Mouse (Mus musculus) heart, embryonic 13.5 days (tissue): Measurements from ENCODE around the gene Guca1b. TPM values are rescaled to one million over a fixed set of nuclear protein-coding genes. Genes with fewer than 3 reads are reported as not detected.
"Not testable (repeated sequence)": the region's sequence is repeated elsewhere in the genome, so short reads cannot be mapped to it uniquely, and the experiment has no call there.

ENCODE experiments used
- ATAC-seq: fragments of 200-750 bp; cut with Nextera tagmentation; 2 replicates; pipeline ENCODE4 v1.8.0; 2017; ENCODE audit warnings: moderate TSS enrichment; ENCODE audit not compliant: insufficient number of reproducible peaks, low FRiP score, low TSS enrichment; ENCODE audit errors: extremely low read depth
- H3K27ac ChIP-seq: fragments of 300-500 bp; sonication (generic); replicated peaks from 2 replicates; pipeline ENCODE4 v1.5.1; 2015; ENCODE audit warnings: moderate library complexity, mild to moderate bottlenecking, inconsistent platforms
- H3K27me3 ChIP-seq: fragments of 300-500 bp; sonication (generic); replicated peaks from 2 replicates; pipeline ENCODE4 v1.6.1; 2015; ENCODE audit warnings: mild to moderate bottlenecking, inconsistent platforms
- H3K36me3 ChIP-seq: fragments of 300-500 bp; sonication (generic); 2 replicates; pipeline ENCODE4 v1.6.1; 2015; ENCODE audit warnings: mild to moderate bottlenecking, inconsistent platforms
- H3K4me1 ChIP-seq: fragments of 300-500 bp; sonication (generic); 2 replicates; pipeline ENCODE4 v1.6.1; 2015; ENCODE audit warnings: inconsistent platforms
- H3K4me2 ChIP-seq: fragments of 300-500 bp; sonication (generic); 2 replicates; pipeline ENCODE4 v1.6.1; 2015; ENCODE audit warnings: inconsistent platforms, mild to moderate bottlenecking, moderate library complexity
- H3K4me3 ChIP-seq: fragments of 300-500 bp; sonication (generic); 2 replicates; pipeline ENCODE4 v1.5.1; 2015; ENCODE audit warnings: moderate library complexity, mild to moderate bottlenecking, inconsistent platforms
- H3K9ac ChIP-seq: fragments of 300-500 bp; sonication (generic); 2 replicates; pipeline ENCODE4 v1.6.1; 2015; ENCODE audit warnings: inconsistent platforms, mild to moderate bottlenecking, moderate library complexity
- H3K9me3 ChIP-seq: fragments of 300-500 bp; sonication (generic); 2 replicates; pipeline ENCODE4 v1.6.1; 2016; ENCODE audit warnings: inconsistent platforms
- WGBS: fragments of 180-500 bp; shearing (Covaris S2); methylation state at CpG from one replicate; pipeline ENCODE4 v1.1.7; 2015; ENCODE audit warnings: mixed read lengths; 5-methylcytosine and 5-hydroxymethylcytosine counted together
- polyA plus RNA-seq: library from polyadenylated mRNA; unstranded; fragments of >200 nt; fragmentation: Nextera tagmentation; extraction: Ambion mirVana; gene quantifications from 2 replicates; pipeline ENCODE4 v1.2.1, GENCODE M21; 2015

Gene Guca1b
- polyA plus RNA-seq, 1 experiment from 2014 or later, result 1.4 TPM

DNA sequence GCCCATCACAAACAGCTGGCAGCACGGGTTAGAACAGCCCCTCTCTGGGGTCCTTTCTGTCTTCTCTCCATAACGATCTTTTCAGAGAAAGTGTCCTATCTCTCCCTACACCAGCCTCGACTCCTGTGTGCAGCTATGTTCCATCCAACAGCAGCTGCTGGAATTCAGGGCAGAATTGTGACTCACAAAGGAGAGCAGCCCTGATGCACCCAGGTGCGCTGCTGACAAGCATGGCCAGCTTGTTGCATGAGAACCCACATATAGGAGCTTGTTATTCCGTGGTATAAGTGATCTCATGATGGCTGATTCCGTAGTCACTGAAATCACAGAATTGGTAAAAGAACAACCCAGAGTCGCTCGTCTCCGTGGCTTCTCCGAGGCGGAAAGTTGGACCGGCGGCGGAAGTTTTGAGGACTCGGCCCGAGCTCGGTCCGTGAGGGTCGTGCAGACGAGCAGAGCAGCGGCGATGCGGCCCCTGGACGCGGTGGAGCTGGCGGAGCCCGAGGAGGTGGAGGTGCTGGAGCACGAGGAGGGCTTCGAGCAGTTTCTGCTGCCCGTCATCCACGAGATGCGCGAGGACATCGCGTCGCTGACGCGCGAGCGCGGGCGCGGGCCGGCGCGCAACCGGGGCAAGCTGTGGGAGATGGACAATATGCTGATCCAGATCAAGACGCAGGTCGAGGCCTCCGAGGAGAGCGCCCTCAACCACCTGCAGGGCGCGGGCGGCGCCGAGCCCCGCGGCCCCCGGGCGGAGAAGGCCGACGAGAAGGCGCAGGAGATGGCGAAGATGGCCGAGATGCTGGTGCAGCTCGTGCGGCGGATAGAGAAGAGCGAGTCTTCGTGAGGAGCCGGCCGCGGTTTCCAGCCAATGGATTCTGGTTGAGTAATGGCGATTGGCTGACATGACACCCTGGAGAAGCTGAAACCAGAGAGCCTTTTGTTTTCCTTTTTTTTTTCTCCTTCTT lies 25.0 kb downstream of the Guca1b start:
- Histone ChIP-seq H3K4me2 (peak overlapping the region; percentile 72), H3K27me3 (peaks cover 85% of the 10 kb centered on the region), H3K4me3 (peak overlapping the region; percentile 50), H3K9ac (0 out of 2 replicates have a peak overlapping the region, but pooled peaks have one; percentile 56)
- not testable (repeated sequence) for H3K27ac ChIP-seq, ATAC-seq, H3K4me1 ChIP-seq, H3K36me3 ChIP-seq, H3K9me3 ChIP-seq
- WGBS, result 4% methylated on average over 74 of the region's 74 CpGs

DNA sequence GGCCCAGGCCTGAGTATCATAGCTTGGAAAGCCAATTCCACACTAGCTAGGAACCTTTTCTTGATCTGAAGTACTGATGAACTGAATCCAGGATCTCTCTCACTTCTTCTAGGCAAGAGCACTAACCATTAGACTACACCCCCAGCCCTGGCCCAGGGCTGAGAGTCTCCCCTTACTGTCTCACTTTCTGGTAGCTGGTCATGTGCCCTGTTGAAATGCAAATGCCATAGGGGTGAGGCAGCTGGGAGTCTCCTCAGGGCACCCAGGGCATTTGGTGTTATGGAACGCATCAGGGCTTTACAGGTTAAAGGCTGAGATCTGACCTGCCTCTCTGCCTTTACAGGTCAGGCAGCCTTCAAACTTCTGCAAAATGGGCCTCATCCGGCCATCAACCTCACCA lies 35.0 kb downstream of the Guca1b start:
- Histone ChIP-seq H3K9me3 (no peaks in the 10 kb centered on the region; the same call in 1 of the 2 replicates), H3K9ac (no peak overlapping the region), H3K36me3 (no peaks in the 10 kb centered on the region), H3K27me3 (peaks cover 10% of the 10 kb centered on the region; the same call in 1 of the 2 replicates), H3K27ac (no peak overlapping the region), H3K4me2 (no peak overlapping the region), H3K4me1 (0 out of 2 replicates have a peak, but pooled peaks cover 6% of the 10 kb centered on the region), H3K4me3 (no peak overlapping the region)
- WGBS, result 67% methylated on average over 2 of the region's 2 CpGs
- no peak for ATAC-seq

DNA sequence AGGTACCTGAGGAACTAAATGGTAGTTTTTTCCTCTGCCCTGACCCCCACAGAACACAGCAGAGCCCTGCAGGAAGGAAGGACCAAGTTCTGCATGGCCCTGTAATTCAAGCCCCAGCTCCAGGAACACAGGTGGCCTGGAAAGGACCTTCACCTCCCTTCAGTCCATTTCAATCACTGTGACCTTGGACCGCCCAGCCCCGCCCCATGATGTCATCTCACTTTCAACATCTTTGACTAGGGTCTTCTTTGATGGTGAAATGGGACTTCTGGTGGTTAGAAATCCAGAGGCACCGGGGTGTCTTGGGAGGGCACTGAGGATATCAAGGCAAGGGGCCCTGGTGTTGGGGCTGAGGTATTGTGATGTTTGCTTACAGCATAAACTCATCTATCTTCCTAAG lies 36.4 kb downstream of the Guca1b start:
- Histone ChIP-seq H3K9me3 (no peaks in the 10 kb centered on the region), H3K27me3 (no peaks in the 10 kb centered on the region), H3K27ac (no peak overlapping the region), H3K4me1 (0 out of 2 replicates have a peak, but pooled peaks cover 6% of the 10 kb centered on the region), H3K4me3 (no peak overlapping the region), H3K9ac (no peak overlapping the region), H3K36me3 (no peaks in the 10 kb centered on the region), H3K4me2 (no peak overlapping the region)
- WGBS, result 83% methylated on average over 3 of the region's 3 CpGs
- ATAC-seq, result no peak

DNA sequence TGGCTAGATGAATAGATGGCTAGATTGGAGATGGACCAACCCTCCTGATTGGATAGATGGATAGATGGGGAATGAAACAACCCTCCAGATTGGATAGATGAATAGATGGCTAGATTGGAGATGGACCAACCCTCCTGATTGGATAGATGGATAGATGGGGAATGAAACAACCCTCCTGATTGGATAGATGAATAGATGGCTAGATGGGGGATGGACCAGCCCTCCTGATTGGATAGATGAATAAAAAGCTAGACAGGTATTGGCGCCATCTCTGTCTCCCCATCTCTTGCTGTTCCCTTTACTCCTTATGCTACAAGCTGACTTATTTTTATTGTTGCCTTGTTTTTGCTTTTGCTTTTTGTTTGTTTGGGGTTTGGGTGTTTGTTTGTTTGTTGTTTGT lies 37.4 kb downstream of the Guca1b start:
- not testable (repeated sequence) for H3K36me3 ChIP-seq, H3K27me3 ChIP-seq, H3K9me3 ChIP-seq, H3K9ac ChIP-seq, H3K4me3 ChIP-seq, H3K4me1 ChIP-seq, H3K4me2 ChIP-seq, H3K27ac ChIP-seq, ATAC-seq
- 83% methylated on average over 1 of the region's 1 CpGs for WGBS

DNA sequence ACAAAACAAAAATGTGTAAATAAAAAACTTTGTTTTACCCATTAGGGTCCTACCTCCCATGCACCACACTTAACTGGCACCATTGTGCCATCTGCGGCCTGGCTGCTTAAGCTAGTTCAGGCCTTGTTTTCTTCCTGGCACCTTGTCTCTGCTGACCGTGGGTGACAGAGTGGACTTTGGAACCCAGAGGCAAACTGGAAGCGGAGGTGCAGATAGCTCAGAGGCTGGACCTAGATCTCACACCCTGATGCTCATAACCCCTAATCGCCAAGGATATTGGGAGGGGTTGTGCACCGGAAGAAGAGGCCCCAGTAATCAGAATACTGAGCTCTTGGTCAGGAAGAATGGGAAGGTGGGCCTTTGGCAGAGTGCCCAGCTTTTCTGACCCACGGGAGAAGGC lies 39.0 kb downstream of the Guca1b start:
- ATAC-seq, result no peak
- no peaks in the 10 kb centered on the region for H3K9me3 ChIP-seq
- no peak overlapping the region for H3K9ac ChIP-seq
- peaks cover 12% of the 10 kb centered on the region; the same call in 1 of the 2 replicates for H3K4me1 ChIP-seq
- no peak overlapping the region for H3K4me2 ChIP-seq
- no peaks in the 10 kb centered on the region for H3K36me3 ChIP-seq
- H3K27ac ChIP-seq, result no peak overlapping the region
- no peaks in the 10 kb centered on the region for H3K27me3 ChIP-seq
- WGBS, result 60% methylated on average over 6 of the region's 6 CpGs
- H3K4me3 ChIP-seq, result no peak overlapping the region

DNA sequence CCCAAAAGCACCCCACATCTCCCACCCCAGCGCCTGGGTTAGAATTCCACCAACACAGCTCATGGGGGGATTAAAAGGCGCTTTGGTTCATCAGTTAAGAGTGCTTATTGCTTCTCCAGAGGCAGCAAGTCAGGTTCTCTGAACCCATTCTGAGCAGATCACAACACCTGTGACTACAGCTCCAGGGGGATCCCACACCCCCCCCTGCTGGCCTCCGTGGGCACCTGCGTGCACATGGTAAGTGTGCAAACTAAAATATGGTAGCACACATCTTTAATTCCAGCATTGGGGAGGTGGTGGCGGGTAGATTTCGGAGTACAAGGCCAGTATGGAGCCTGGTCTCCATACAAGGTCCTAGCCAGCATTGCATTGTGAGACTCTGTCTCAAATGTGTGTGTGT lies 42.1 kb downstream of the Guca1b start:
- Histone ChIP-seq H3K4me1 (peaks cover 12% of the 10 kb centered on the region; the same call in 1 of the 2 replicates), H3K4me3 (no peak overlapping the region), H3K4me2 (no peak overlapping the region), H3K9ac (no peak overlapping the region), H3K27ac (no peak overlapping the region), H3K27me3 (no peaks in the 10 kb centered on the region; the same call in 1 of the 2 replicates), H3K36me3 (no peaks in the 10 kb centered on the region), H3K9me3 (no peaks in the 10 kb centered on the region)
- no peak for ATAC-seq
- WGBS, result 71% methylated on average over 6 of the region's 6 CpGs

DNA sequence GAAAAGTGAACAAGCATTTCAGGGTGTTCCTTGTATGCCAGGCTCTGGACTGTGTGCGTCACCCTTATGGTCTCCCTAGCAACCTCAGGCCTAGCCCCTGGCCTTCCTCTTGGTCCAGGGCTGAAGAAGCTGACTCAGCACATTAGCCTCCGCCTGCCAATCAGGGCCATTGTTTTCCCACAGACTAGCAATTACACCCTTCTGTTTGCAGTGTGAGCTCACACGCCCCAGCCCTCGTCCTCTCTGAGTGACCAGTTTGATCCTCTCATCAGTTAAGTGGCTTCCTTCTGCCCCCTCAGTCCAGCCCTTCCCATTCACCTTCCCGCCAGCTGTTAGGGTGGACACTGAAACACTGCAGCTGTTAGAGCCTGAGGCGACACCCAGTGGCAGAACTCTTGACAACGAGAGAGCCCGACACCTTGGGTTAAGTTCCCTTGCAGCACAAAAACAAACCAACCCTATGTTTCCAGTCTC lies 43.7 kb downstream of the Guca1b start:
- Histone ChIP-seq H3K9ac (no peak overlapping the region), H3K9me3 (no peaks in the 10 kb centered on the region), H3K27ac (no peak overlapping the region), H3K36me3 (no peaks in the 10 kb centered on the region), H3K4me3 (no peak overlapping the region), H3K4me1 (peaks cover 17% of the 10 kb centered on the region; the same call in 1 of the 2 replicates), H3K4me2 (peak overlapping the region; percentile 45), H3K27me3 (no peaks in the 10 kb centered on the region; the same call in 1 of the 2 replicates)
- WGBS, result 8% methylated on average over 8 of the region's 8 CpGs
- no peak for ATAC-seq

DNA sequence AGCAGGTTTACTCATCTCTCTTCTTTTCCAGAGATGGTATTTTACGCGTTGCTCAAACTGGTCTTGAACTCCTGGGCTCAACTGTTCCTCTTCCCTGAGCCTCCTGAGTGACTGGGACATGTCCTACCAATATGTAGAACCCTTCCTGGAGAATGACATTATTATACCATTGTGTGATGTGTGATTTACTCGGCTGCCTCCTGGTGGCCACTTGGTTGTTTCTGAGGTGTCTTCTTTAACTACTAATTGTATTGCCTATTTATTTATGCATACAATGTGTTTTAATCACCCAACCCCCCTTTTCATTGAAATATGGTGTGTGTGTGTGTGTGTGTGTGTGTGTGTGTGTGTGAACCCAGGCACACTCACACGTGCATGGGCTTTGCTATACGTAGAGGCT lies 45.6 kb downstream of the Guca1b start:
- no peak for ATAC-seq
- Histone ChIP-seq H3K36me3 (no peaks in the 10 kb centered on the region), H3K27me3 (no peaks in the 10 kb centered on the region; the same call in 1 of the 2 replicates), H3K4me2 (no peak overlapping the region), H3K4me3 (no peak overlapping the region), H3K4me1 (peaks cover 10% of the 10 kb centered on the region; the same call in 1 of the 2 replicates), H3K27ac (no peak overlapping the region), H3K9ac (no peak overlapping the region), H3K9me3 (no peaks in the 10 kb centered on the region)
- 63% methylated on average over 5 of the region's 5 CpGs for WGBS

DNA sequence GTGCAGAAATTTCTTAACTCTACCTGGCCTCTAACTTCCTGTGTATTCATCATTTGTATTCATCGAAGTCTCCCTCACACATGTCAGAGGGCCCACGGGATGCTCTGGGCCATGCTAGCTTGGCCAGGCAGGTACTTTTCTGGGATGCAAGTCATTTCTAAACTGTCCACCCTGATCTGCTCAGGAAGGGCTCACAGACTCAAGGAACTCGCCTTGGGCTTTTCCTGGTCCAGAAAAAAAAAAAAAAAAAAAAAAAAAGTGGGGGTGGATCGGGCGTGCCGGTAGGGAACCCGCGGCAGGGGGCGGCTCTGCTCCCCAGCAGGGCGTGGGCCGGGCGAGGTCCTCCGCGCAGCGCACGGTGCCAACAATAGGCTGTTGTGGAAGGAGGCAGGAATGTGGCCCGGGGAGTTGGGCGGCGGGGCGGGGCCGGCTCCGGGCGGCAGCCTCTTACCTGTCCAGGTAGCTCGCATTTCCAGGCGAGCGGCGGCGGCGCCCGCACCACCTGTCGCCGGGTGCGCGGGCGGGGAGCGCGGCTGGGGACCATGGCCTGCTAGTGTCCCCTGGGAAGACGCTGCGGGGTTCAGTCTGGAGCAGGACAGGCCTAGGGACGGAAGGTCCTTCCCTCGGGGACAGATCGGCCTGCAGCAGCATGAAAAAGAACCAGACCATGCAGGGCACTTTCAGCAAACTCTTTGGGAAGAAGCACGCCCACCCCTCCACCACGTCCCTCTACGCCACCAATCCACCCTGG lies 51.1 kb downstream of the Guca1b start, which contains the start of gene AI661453:
AI661453 (plus strand) TSS at position 460 of the 751 bp plus-strand sequence.
- H3K36me3 ChIP-seq, result no peaks in the 10 kb centered on the region
- H3K4me1 ChIP-seq, result peaks cover 55% of the 10 kb centered on the region
- ATAC-seq, result peak; percentile 26; the same call in 1 of the 2 replicates
- H3K9ac ChIP-seq, result peak within 1 kb of the TSS; percentile 87
- 1% methylated on average over 45 of the region's 45 CpGs for WGBS
- peak within 1 kb of the TSS; percentile 99 for H3K4me2 ChIP-seq
- no peaks in the 10 kb centered on the region for H3K9me3 ChIP-seq
- H3K4me3 ChIP-seq, result peak within 1 kb of the TSS; percentile 67
- 0 out of 2 replicates have a peak within 1 kb of the TSS, but pooled peaks have one; percentile 21 for H3K27ac ChIP-seq
- peaks cover 19% of the 10 kb centered on the region for H3K27me3 ChIP-seq

DNA sequence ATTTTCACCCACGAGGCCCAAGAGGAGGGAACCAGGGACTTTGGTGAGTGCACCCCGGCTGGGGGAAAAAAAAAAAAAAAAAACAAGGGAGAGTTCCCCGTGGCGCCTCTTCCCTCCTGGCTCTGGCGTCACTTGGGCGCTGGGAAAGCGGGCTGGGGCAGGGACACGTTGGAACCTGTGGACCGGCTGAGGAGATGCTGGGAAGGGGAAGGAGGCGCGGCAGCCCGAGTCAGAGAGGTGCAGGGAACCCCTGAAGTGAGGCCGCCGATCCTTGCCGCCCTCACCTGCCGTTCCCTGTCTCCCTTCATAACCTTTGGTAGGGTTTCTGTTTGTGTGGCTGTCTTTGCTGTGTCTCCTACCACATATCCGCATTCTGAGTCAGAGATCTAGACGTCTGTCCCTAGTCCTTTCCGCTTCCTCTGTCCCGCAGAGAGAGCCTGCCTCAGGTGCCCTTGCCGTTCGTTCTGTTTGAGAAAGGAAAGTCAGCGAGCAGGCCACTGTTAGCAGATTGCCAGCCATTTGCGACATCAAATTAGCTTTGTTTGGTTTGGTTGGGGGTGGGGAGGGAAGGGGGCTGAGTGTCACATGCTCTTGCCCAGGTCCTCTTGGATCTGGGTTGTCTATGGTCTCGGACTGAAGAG lies 51.8 kb downstream of the Guca1b start, which contains the start of gene 1700001C19Rik:
1700001C19Rik (minus strand) TSS at position 470 of the 641 bp plus-strand sequence.
- H3K4me2 ChIP-seq, result peak within 1 kb of the TSS; percentile 99
- no peaks in the 10 kb centered on the region for H3K9me3 ChIP-seq
- peak within 1 kb of the TSS; percentile 87 for H3K9ac ChIP-seq
- no peak for ATAC-seq
- 0 out of 2 replicates have a peak within 1 kb of the TSS, but pooled peaks have one; percentile 21 for H3K27ac ChIP-seq
- peak within 1 kb of the TSS; percentile 67 for H3K4me3 ChIP-seq
- H3K4me1 ChIP-seq, result peaks cover 62% of the 10 kb centered on the region
- peaks cover 19% of the 10 kb centered on the region for H3K27me3 ChIP-seq
- 5% methylated on average over 24 of the region's 25 CpGs for WGBS
- H3K36me3 ChIP-seq, result no peaks in the 10 kb centered on the region
